Mouse (Mus musculus) embryo, embryonic 10.5 days (tissue): ENCODE data around the gene Ppp1r10.
A peak's percentile ranks its signal among the peaks of the same experiment; 100 is the strongest.

Experiments used
- DNase-seq: peaks from one replicate; pipeline ENCODE4 v3.0.0-alpha.2; 2015; ENCODE audit warnings: low spot score

The Ppp1r10 gene

GRCm38 (mm10) chr17:35916297-35917142 lies at the start of gene Ppp1r10, which contains the start of gene Mrps18b:
Gene Ppp1r10 (plus strand): TSS chr17:35916434.
Gene Mrps18b (minus strand): TSS chr17:35916389.
- peak; percentile 99 for DNase-seq

GRCm38 (mm10) chr17:35866911-35867890 lies 49.0 kb upstream of the Ppp1r10 start:
- peak; percentile 58 for DNase-seq

- DNase-seq: no peak
Observed at GRCm38 (mm10) chr17:35868165-35868820, 47.9 kb upstream of the Ppp1r10 start.

- DNase-seq: no peak
Observed at GRCm38 (mm10) chr17:35868961-35869345, 47.3 kb upstream of the Ppp1r10 start.

- DNase-seq: peak; percentile 72
Observed at GRCm38 (mm10) chr17:35869346-35870067, 46.7 kb upstream of the Ppp1r10 start.

GRCm38 (mm10) chr17:35870151-35870883 lies 45.9 kb upstream of the Ppp1r10 start:
- DNase-seq: peak; percentile 29

GRCm38 (mm10) chr17:35870884-35871696 lies 45.1 kb upstream of the Ppp1r10 start:
- peak; percentile 33 for DNase-seq

- DNase-seq: peak; percentile 87
Observed at GRCm38 (mm10) chr17:35873774-35874519, 42.3 kb upstream of the Ppp1r10 start.

- DNase-seq: no peak
Observed at GRCm38 (mm10) chr17:35874721-35875120, 41.5 kb upstream of the Ppp1r10 start.

- DNase-seq: peak; percentile 97
Observed at GRCm38 (mm10) chr17:35879245-35880057, 36.8 kb upstream of the Ppp1r10 start, which contains the start of gene Dhx16. Gene Dhx16 (plus strand): TSS chr17:35879819.

GRCm38 (mm10) chr17:35882924-35883323 lies 33.3 kb upstream of the Ppp1r10 start:
- DNase-seq: no peak

GRCm38 (mm10) chr17:35883777-35884176 lies 32.5 kb upstream of the Ppp1r10 start:
- no peak for DNase-seq

- no peak for DNase-seq
Observed at GRCm38 (mm10) chr17:35887725-35888124, 28.5 kb upstream of the Ppp1r10 start.

- DNase-seq: peak; percentile 95
Observed at GRCm38 (mm10) chr17:35896781-35897643, 19.2 kb upstream of the Ppp1r10 start, which contains the start of gene 2310061I04Rik. Gene 2310061I04Rik (minus strand): TSS chr17:35897431.

GRCm38 (mm10) chr17:35897644-35898573 lies 18.3 kb upstream of the Ppp1r10 start:
- no peak for DNase-seq

GRCm38 (mm10) chr17:35900636-35901035 lies 15.6 kb upstream of the Ppp1r10 start:
- DNase-seq: no peak
